Mouse (Mus musculus) erythroid progenitor cell, adult 5-6 weeks (primary cell): ENCODE results near the gene Vmn1r28. TPM values are rescaled to one million over a fixed set of nuclear protein-coding genes. Genes with fewer than 3 reads are reported as not detected.
"Not testable (repeated sequence)": the region's sequence is repeated elsewhere in the genome, so short reads cannot be mapped to it uniquely, and the experiment has no call there.

Experiments
- ATAC-seq: replicated peaks from 2 replicates; pipeline ENCODE4 v1.8.0; 2016; ENCODE audit warnings: moderate number of reproducible peaks, mild to moderate bottlenecking, moderate TSS enrichment, inconsistent platforms; ENCODE audit not compliant: poor library complexity, low FRiP score, severe bottlenecking
- total RNA-seq, 2 experiments: library from RNA; stranded (forward) in 1 of 2; stranded (reverse) in 1 of 2; fragments of 150-400 nt in 1 of 2; fragments of 186-747, 209-891 nt in 1 of 2; gene quantifications; 2 replicates each; pipeline versions ENCODE4 v1.2.3 to v1.2.4; 2015 to 2017; ENCODE audit warnings: low replicate concordance in 2 of 2

Vmn1r28 gene
- total RNA-seq (2015; ENCODE audit: low replicate concordance) = not detected in 2 replicates
- total RNA-seq (2017; ENCODE audit: low replicate concordance) = not detected in 2 replicates

DNA sequence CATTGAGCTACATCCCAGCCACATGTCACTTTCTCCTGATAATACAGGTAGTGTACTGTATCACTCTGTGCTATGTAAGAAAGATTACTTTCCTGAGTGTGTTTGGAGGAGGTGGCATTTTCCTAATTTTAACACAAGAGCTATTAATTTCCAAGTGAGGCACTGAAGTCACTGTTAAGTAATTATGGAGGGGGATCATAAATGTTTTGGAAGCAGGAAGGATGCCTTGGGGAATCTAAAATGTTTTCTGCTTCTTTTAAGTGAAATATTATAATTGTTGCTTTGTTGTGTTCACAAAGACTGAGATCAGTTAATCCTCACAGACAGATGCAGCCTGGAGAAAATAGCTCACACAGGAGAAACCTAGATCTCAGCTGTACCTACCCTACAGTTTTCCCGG is at the start of gene Vmn1r28:
Gene Vmn1r28, plus strand, starts transcription at position 301 of the 400 bp plus-strand sequence.
- ATAC-seq = no peak

- no peak for ATAC-seq
These were observed 45.7 kb upstream of the Vmn1r28 start for GRCm38 (mm10) chr6:58216119-58216518.

- ATAC-seq = no peak
These were observed 43.1 kb upstream of the Vmn1r28 start, which contains the start of gene Vmn1r27 for GRCm38 (mm10) chr6:58218721-58219120. Vmn1r27 (minus strand) TSS chr6:58218821.

DNA sequence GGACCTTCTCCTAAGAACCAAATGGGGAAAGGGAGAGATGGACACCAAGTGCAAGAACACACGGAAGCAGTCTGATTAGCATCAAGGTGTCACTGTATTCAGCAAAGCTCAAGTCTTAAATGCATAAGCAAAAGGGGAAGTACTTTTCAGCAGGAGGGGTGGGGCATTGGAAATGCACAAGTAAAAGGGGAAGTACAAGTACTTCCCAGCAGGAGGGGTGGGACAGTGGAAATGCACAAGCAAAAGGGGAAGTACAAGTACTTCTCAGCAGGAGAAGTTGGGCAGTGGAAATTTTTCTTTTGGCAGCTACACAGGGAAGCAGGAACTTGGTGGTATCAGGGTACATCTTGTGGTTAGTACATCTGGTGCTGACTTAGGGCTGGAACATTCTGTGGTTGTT is 17.8 kb downstream of the Vmn1r28 start:
- ATAC-seq = not testable (repeated sequence)

GRCm38 (mm10) chr6:58292201-58292600 is 30.4 kb downstream of the Vmn1r28 start:
- no peak for ATAC-seq

- not testable (repeated sequence) for ATAC-seq
These were observed 36.7 kb downstream of the Vmn1r28 start for GRCm38 (mm10) chr6:58298511-58298910.

DNA sequence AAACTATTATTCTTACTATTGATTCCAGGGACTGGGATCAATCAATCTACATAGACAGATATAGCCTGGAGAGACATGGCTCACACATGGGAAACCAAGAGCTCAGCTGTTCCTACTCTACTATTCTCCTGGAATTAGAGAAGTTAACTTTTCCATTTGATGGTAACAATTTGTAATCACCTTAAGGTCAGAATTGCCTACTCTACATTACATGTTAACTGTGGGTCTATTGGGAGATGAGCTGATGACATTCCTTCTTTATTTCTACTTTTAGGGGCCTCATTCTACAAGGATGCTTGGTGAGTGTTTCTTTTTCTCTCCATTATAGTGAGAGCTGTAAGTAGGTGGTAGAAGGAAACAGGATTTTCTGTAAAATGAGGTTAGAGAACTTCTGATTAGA is 39.4 kb downstream of the Vmn1r28 start, which contains the start of gene Vmn1r29:
Gene Vmn1r29, plus strand, starts transcription at position 301 of the 400 bp plus-strand sequence.
- ATAC-seq = no peak

Other genes starting within 250 kb of the Vmn1r28 start
- gene Vmn1r26, start 246.9 kb upstream of the Vmn1r28 start, total RNA-seq (2015; ENCODE audit: low replicate concordance) = not detected in 2 replicates
- gene Vmn1r26, start 246.9 kb upstream of the Vmn1r28 start, total RNA-seq (2017; ENCODE audit: low replicate concordance) = not detected in 2 replicates
- gene Vmn1r27, start 43.2 kb upstream of the Vmn1r28 start, total RNA-seq (2015; ENCODE audit: low replicate concordance) = not detected in 2 replicates
- not detected in 2 replicates for gene Vmn1r27, start 43.2 kb upstream of the Vmn1r28 start, total RNA-seq (2017; ENCODE audit: low replicate concordance)
- not detected in 2 replicates for gene Vmn1r29, start 39.5 kb downstream of the Vmn1r28 start, total RNA-seq (2015; ENCODE audit: low replicate concordance)
- gene Vmn1r29, start 39.5 kb downstream of the Vmn1r28 start, total RNA-seq (2017; ENCODE audit: low replicate concordance) = not detected in 2 replicates
- gene Vmn1r30, start 181.3 kb downstream of the Vmn1r28 start, total RNA-seq (2015; ENCODE audit: low replicate concordance) = not detected in 2 replicates
- not detected in 2 replicates for gene Vmn1r30, start 181.3 kb downstream of the Vmn1r28 start, total RNA-seq (2017; ENCODE audit: low replicate concordance)
- not detected in 2 replicates for gene Vmn1r31, start 213.3 kb downstream of the Vmn1r28 start, total RNA-seq (2015; ENCODE audit: low replicate concordance)
- gene Vmn1r31, start 213.3 kb downstream of the Vmn1r28 start, total RNA-seq (2017; ENCODE audit: low replicate concordance) = not detected in 2 replicates